Mouse (Mus musculus): Measurements from ENCODE around the gene Anks1b.

Anks1b gene

GRCm38 (mm10) chr10:89975431-89975841, 102.1 kb downstream of the Anks1b start:
- DNase-seq = peak in 1 of 2 experiments; percentile 4

GRCm38 (mm10) chr10:89976577-89976976, 103.3 kb downstream of the Anks1b start:
- no peak for DNase-seq

- DNase-seq = no peak
Observed at GRCm38 (mm10) chr10:89994171-89994570, 120.9 kb downstream of the Anks1b start.

DNA sequence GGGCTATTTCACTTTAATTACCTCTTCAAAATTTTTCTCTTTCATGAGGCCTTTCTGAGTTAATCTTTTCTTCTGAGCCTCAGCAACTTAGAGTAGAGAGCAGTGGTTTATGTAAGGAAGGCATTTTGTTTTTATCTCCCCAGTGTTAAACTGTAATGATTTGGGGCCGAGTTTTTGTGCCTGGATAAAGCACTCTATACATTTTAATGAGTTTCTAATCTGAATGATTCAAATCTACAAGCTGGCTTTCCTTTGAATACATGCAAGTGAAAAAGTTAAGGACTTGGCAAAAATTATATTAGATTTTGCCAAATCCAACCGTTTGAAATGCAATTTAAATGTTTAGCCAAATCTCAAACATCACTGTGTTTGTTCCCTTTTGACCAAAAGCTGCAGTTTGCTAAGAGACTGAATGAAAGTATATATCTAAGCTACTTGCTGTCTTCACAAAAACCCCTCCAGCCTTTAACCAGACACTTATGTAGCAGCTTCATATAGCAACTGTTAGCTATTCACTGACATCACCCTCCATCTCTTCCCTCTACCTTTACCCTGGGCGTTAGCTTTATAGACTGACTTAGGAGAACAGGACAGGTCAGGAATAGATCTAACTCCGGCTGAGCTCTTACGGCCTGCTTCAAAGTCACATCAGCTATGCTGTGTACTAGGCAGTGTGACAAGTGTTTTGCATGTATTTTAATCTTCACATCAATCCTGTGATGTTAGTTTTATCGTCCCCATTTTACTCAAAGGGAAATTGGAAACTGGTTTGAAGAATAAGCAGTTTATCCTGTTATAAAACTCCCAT, 122.5 kb downstream of the Anks1b start:
- DNase-seq = no peak

GRCm38 (mm10) chr10:90003980-90004729, 130.8 kb downstream of the Anks1b start:
- no peak for DNase-seq

DNA sequence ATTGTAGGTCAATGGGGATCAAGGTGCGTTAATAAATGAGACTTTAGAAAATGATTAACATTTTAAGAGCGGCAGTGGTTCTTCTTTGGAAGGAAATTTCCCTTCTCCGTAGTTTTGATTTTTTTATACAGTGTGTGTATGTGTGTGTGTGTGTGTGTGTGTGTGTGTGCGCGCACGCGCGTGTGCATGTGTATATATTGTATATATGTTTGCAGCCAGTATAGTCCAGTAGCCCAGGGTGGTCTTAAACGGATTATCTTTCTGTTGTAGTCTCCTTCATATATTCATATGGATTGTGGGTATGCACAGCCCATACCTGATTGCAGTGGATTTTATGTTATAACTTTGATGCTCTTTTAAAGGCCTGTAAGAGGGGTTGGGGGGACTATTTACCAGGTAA, 131.6 kb downstream of the Anks1b start:
- DNase-seq = no peak

DNA sequence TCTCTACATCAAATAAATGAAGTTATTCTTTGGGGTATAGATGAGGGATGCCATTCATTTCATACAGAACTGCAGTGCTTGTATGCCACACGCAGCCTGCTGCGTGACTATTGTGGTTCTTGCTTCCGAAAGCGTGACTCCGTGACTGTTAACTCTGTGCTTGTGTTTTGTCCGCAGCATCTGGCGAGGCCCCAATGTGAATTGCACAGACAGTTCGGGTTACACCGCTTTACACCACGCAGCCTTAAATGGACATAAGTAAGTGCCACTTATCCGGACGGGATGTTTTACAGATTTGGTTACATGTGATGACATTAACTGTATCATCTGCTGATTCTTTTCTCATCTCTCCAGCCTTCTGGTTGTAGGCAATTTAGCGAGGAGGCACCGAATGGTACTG, 159.7 kb downstream of the Anks1b start:
- no peak for DNase-seq

GRCm38 (mm10) chr10:90043287-90043686, 170.0 kb downstream of the Anks1b start:
- DNase-seq = no peak

DNA sequence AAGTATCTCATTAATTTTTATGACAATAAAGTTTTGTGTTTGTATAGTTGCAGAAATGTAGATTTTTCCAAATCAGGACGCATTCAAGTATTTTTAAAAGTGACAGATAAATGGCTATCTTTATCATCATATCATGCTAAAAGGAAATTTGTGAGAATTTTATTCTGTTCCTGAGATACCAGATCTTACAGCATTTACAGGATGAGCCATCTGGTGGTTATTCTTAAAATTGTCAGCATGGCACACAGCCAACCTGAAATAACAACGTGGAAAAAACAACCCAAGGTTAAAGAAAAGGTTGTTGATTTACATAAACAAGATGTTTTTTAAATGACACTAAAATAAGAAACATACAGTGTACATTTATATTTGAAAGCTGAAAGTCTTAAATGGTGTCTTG, 170.5 kb downstream of the Anks1b start:
- peak; percentile 13 to 14 for DNase-seq

GRCm38 (mm10) chr10:90044229-90044628, 170.9 kb downstream of the Anks1b start:
- DNase-seq = no peak

DNA sequence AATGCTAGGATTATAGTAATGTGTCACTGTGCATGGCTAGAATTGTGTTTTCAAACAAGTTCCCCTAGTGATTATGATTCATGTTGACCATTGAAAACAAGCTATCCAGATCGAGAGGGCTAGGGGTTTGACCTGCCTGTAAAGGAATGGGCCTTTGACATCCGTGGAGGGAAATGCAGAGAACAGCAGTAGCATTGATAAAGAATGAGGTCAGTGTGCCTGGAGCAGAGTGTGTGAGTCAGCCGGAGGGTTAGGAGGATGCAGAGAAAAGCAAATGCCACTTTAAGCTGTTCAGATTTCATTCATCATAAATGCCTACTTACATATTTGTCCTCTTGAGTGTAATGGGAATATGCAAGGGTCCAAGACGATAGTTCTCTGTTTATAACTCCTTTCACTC, 195.3 kb downstream of the Anks1b start:
- no peak for DNase-seq

GRCm38 (mm10) chr10:90077930-90078329, 204.6 kb downstream of the Anks1b start:
- no peak for DNase-seq

- DNase-seq = no peak
Observed at GRCm38 (mm10) chr10:90081151-90081550, 207.8 kb downstream of the Anks1b start.

- DNase-seq = no peak
Observed at GRCm38 (mm10) chr10:90081630-90082029, 208.3 kb downstream of the Anks1b start.

- no peak for DNase-seq
Observed at GRCm38 (mm10) chr10:90093877-90094276, 220.6 kb downstream of the Anks1b start.

- DNase-seq = peak; percentile 38 to 41
Observed at GRCm38 (mm10) chr10:90112662-90113061, 239.4 kb downstream of the Anks1b start.

DNA sequence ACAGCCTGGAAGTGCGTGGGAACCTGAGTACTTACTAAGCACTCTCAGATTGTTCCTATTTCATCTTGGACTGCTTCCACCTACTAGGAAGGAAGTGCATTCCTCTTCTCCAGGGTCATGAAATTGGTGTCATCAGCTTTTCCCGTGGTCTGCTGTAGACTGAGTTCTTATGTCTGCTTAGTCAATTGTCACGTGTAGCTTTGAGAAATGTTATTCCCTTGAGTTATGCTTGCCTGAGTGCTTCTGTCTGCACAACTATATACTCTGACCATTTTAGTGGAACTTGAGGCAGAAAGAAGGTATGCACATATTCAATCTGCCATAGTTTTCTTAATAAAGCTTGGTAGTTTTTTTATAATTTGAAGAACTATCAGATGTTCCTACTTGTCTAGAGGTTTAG, 243.6 kb downstream of the Anks1b start:
- no peak for DNase-seq

- no peak for DNase-seq
Observed at GRCm38 (mm10) chr10:90117836-90118235, 244.5 kb downstream of the Anks1b start.

GRCm38 (mm10) chr10:90137538-90137937, 264.2 kb downstream of the Anks1b start:
- no peak for DNase-seq

DNA sequence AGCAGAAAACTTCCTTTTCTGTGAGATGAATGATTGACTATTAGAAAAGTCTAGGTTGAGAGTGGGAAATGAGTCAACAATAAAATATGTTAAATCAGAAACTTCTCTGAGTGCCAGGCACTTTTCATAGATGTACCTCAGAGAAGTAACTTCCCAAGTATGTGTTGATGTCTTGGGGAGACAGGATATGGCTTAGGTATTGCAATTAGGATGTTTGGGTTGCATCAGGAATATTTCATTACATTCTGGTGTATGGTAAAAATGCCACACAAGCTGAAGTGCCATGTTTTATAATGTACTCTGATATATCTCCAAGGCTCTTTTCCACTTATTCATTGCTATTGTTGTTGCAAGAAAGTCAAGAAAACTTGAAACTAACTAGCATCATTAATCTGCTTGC, 267.6 kb downstream of the Anks1b start:
- no peak for DNase-seq

DNA sequence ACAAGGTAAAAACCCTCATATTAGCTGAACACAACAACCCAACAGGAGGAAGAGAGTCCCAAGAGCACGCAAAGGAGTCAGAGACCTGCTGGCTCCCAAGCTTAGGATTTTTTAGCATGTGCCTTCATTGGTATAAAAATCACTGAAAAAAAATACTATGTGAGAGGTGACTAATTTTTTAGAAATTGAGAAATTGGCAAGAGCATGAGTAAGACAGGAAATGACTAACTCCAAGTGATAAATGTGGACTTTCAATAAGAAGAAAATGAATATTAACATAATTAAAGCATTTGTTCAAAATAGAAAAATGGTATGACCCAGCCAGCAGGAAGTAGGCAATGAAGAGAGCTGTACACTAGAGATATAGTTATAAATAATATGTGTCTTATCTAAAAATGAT, 271.1 kb downstream of the Anks1b start:
- no peak for DNase-seq

- DNase-seq = no peak
Observed at GRCm38 (mm10) chr10:90151510-90151909, 278.2 kb downstream of the Anks1b start.

GRCm38 (mm10) chr10:90169941-90170580, 296.8 kb downstream of the Anks1b start:
- no peak for DNase-seq

- DNase-seq = no peak
Observed at GRCm38 (mm10) chr10:90190366-90190765, 317.1 kb downstream of the Anks1b start.
